Mouse (Mus musculus) intestine, embryonic 14.5 days (tissue): ENCODE measurements around the gene Zdhhc16. TPM values are rescaled to one million over a fixed set of nuclear protein-coding genes. Genes with fewer than 3 reads are reported as not detected.

ENCODE experiments used
- ATAC-seq: fragments of 200-750 bp; cut with Nextera tagmentation; replicated peaks from 2 replicates; pipeline ENCODE4 v1.8.0; 2017; ENCODE audit warnings: low read depth, moderate number of reproducible peaks, moderate TSS enrichment, moderate library complexity; ENCODE audit not compliant: low FRiP score, low TSS enrichment
- DNase-seq: peaks from one replicate; pipeline ENCODE4 v3.0.0-alpha.2; 2018; ENCODE audit warnings: low spot score
- H3K27ac ChIP-seq: fragments of 300-500 bp; sonication (generic); 2 replicates; pipeline ENCODE4 v1.5.1; 2014; ENCODE audit warnings: low read depth, mild to moderate bottlenecking, control low read depth
- H3K27me3 ChIP-seq: fragments of 300-500 bp; sonication (generic); replicated peaks from 2 replicates; pipeline ENCODE4 v1.6.1; 2014; ENCODE audit warnings: low read length, control low read depth; ENCODE audit not compliant: control insufficient read depth, insufficient read depth
- H3K36me3 ChIP-seq: fragments of 300-500 bp; sonication (generic); 2 replicates; pipeline ENCODE4 v1.6.1; 2014; ENCODE audit warnings: low read length, control low read depth; ENCODE audit not compliant: control insufficient read depth, insufficient read depth
- H3K4me1 ChIP-seq: fragments of 300-500 bp; sonication (generic); replicated peaks from 2 replicates; pipeline ENCODE4 v1.6.1; 2014; ENCODE audit warnings: low read length, control low read depth, mixed read lengths; ENCODE audit not compliant: control insufficient read depth, insufficient read depth
- H3K4me2 ChIP-seq: fragments of 300-500 bp; sonication (generic); 2 replicates; pipeline ENCODE4 v1.6.1; 2014; ENCODE audit warnings: low read length
- H3K4me3 ChIP-seq: fragments of 300-500 bp; sonication (generic); 2 replicates; pipeline ENCODE4 v1.5.1; 2014; ENCODE audit warnings: low read depth, low read length, control low read depth, mixed read lengths
- H3K9ac ChIP-seq: fragments of 300-500 bp; sonication (generic); 2 replicates; pipeline ENCODE4 v1.6.1; 2014; ENCODE audit warnings: mild to moderate bottlenecking, low read length
- H3K9me3 ChIP-seq: fragments of 300-500 bp; sonication (generic); 2 replicates; pipeline ENCODE4 v1.6.1; 2016; ENCODE audit warnings: low read length, control low read depth; ENCODE audit not compliant: control insufficient read depth
- WGBS: fragments of 180-500 bp; shearing (Covaris S2); extraction: QIAGEN DNeasy Blood & Tissue Kit; methylation state at CpG from one replicate; pipeline ENCODE4 v1.1.7; 2014; 5-methylcytosine and 5-hydroxymethylcytosine counted together
- polyA plus RNA-seq: library from polyadenylated mRNA; unstranded; fragments of >200 nt; fragmentation: Nextera tagmentation; extraction: Ambion mirVana; gene quantifications from 2 replicates; pipeline ENCODE4 v1.2.1, GENCODE M21; 2014

Zdhhc16 gene
- polyA plus RNA-seq, 1 experiment from 2014 or later: 69.2 TPM

- Histone ChIP-seq H3K4me3 (no peak overlapping the region), H3K36me3 (no peaks in the 10 kb centered on the region), H3K4me2 (no peak overlapping the region), H3K4me1 (no peaks in the 10 kb centered on the region), H3K9me3 (no peaks in the 10 kb centered on the region), H3K27ac (no peak overlapping the region), H3K27me3 (no peaks in the 10 kb centered on the region), H3K9ac (no peak overlapping the region)
- ATAC-seq (no peak), DNase-seq (no peak)
- 71% methylated on average over 2 of the region's 2 CpGs for WGBS
Observed at GRCm38 (mm10) chr19:41992971-41993370, 59.7 kb downstream of the Zdhhc16 start.

- no peak overlapping the region for H3K4me2 ChIP-seq
- no peaks in the 10 kb centered on the region for H3K27me3 ChIP-seq
- H3K27ac ChIP-seq: no peak overlapping the region
- 42% methylated on average over 6 of the region's 6 CpGs for WGBS
- no peaks in the 10 kb centered on the region for H3K4me1 ChIP-seq
- DNase-seq: no peak
- no peak overlapping the region for H3K4me3 ChIP-seq
- no peaks in the 10 kb centered on the region for H3K9me3 ChIP-seq
- H3K36me3 ChIP-seq: no peaks in the 10 kb centered on the region
- H3K9ac ChIP-seq: no peak overlapping the region
- no peak for ATAC-seq
Observed at GRCm38 (mm10) chr19:41993484-41993883, 60.2 kb downstream of the Zdhhc16 start.

Other genes starting within 250 kb of the Zdhhc16 start
- 0.77 and 1.0 TPM in 2 replicates for gene Slit1, start 189.8 kb upstream of the Zdhhc16 start, polyA plus RNA-seq
- 25.5 and 29.0 TPM in 2 replicates for gene Arhgap19, start 131.4 kb upstream of the Zdhhc16 start, polyA plus RNA-seq
- 13.3 and 15.4 TPM in 2 replicates for gene Frat1, start 103.5 kb upstream of the Zdhhc16 start, polyA plus RNA-seq
- 6.4 and 6.5 TPM in 2 replicates for gene Frat2, start 85.3 kb upstream of the Zdhhc16 start, polyA plus RNA-seq
- 16.2 and 16.3 TPM in 2 replicates for gene Rrp12, start 37.3 kb upstream of the Zdhhc16 start, polyA plus RNA-seq
- gene Pgam1, start 21.6 kb upstream of the Zdhhc16 start, polyA plus RNA-seq: 819 and 835 TPM in 2 replicates
- 84.7 and 88.0 TPM in 2 replicates for gene Exosc1, start 57 bp upstream of the Zdhhc16 start, polyA plus RNA-seq
- gene Mms19, start 47.7 kb downstream of the Zdhhc16 start, polyA plus RNA-seq: 36.3 and 41.0 TPM in 2 replicates
- gene Ubtd1, start 48.3 kb downstream of the Zdhhc16 start, polyA plus RNA-seq: 9.1 and 9.9 TPM in 2 replicates
- gene Ankrd2, start 102.5 kb downstream of the Zdhhc16 start, polyA plus RNA-seq: 0.27 and 0.32 TPM in 2 replicates
- gene Hoga1, start 112.1 kb downstream of the Zdhhc16 start, polyA plus RNA-seq: 1.4 and 1.7 TPM in 2 replicates
- gene 4933411K16Rik, start 118.8 kb downstream of the Zdhhc16 start, polyA plus RNA-seq: 0.13 TPM in 1 of 2 replicates, not detected in the other
- 24.2 and 26.7 TPM in 2 replicates for gene Morn4, start 152.9 kb downstream of the Zdhhc16 start, polyA plus RNA-seq
- gene Pi4k2a, start 157.0 kb downstream of the Zdhhc16 start, polyA plus RNA-seq: 23.5 and 32.0 TPM in 2 replicates
- 33.6 and 35.2 TPM in 2 replicates for gene Avpi1, start 195.6 kb downstream of the Zdhhc16 start, polyA plus RNA-seq
- gene Marveld1, start 213.9 kb downstream of the Zdhhc16 start, polyA plus RNA-seq: 10.1 and 10.3 TPM in 2 replicates
- 17.5 TPM in 2 replicates for gene Zfyve27, start 230.5 kb downstream of the Zdhhc16 start, polyA plus RNA-seq